Comparison of ENCODE assay signal across 11 mouse cellular contexts in genomic region chr1:184394559-184395194, GRCm38 (mm10).
A peak's percentile ranks its signal among the peaks of the same experiment; 100 is the strongest.
DNase-seq lines count a peak whose midpoint lies in the region; ATAC-seq lines count a peak whose summit lies in the region.
"Had no signal": no experiment of that assay in that cellular context is flagged by ENCODE, and none has a peak within 500 bp of the region (broad histone marks: within the 10 kb centered on the region; RNA-seq: fewer than 3 reads in every experiment).

No protein-coding gene starts in this region.

- intact Hi-C loops in gastrocnemius, postnatal 14 days (cut with DNase I; ENCODE audit: low total_unique reads): no loop called here

- peak overlapping the region; percentile 33 for H3K4me2 ChIP-seq in kidney, embryonic 15.5 days
- 0 out of 2 replicates have a peak overlapping the region, but pooled peaks have one; percentile 9 for H3K4me2 ChIP-seq in embryonic facial prominence, embryonic 13.5 days
- peak overlapping the region; percentile 38 for H3K4me2 ChIP-seq in limb, embryonic 13.5 days (replicated peaks)
- H3K4me2 ChIP-seq: lung, embryonic 15.5 days had no signal

- H3K9ac ChIP-seq in kidney, embryonic 15.5 days: no peak overlapping the region
- no peak overlapping the region for H3K9ac ChIP-seq in embryonic facial prominence, embryonic 13.5 days
- H3K9ac ChIP-seq in limb, embryonic 13.5 days: no peak overlapping the region
- H3K9ac ChIP-seq: lung, embryonic 15.5 days had no signal

- no peaks in the 10 kb centered on the region for H3K36me3 ChIP-seq in kidney, embryonic 15.5 days
- no peaks in the 10 kb centered on the region for H3K36me3 ChIP-seq in embryonic facial prominence, embryonic 13.5 days
- H3K36me3 ChIP-seq in limb, embryonic 13.5 days: no peaks in the 10 kb centered on the region
- H3K36me3 ChIP-seq: forebrain, embryonic 10.5 days; lung, embryonic 15.5 days had no signal

- no peak overlapping the region for H3K4me3 ChIP-seq in kidney, embryonic 15.5 days (replicated peaks)
- no peak overlapping the region for H3K4me3 ChIP-seq in embryonic facial prominence, embryonic 13.5 days
- H3K4me3 ChIP-seq in limb, embryonic 13.5 days: no peak overlapping the region
- H3K4me3 ChIP-seq: forebrain, embryonic 10.5 days; lung, embryonic 15.5 days had no signal

- H3K27me3 ChIP-seq in kidney, embryonic 15.5 days: no peaks in the 10 kb centered on the region
- no peaks in the 10 kb centered on the region for H3K27me3 ChIP-seq in embryonic facial prominence, embryonic 13.5 days
- peaks cover 17% of the 10 kb centered on the region for H3K27me3 ChIP-seq in limb, embryonic 13.5 days
- H3K27me3 ChIP-seq: lung, embryonic 15.5 days had no signal

- 0 out of 2 replicates have a peak, but pooled peaks cover 6% of the 10 kb centered on the region for H3K4me1 ChIP-seq in kidney, embryonic 15.5 days
- H3K4me1 ChIP-seq in embryonic facial prominence, embryonic 13.5 days: peaks cover 7% of the 10 kb centered on the region; the same call in 1 of the 2 replicates
- H3K4me1 ChIP-seq in limb, embryonic 13.5 days: peaks cover 13% of the 10 kb centered on the region; the same call in 1 of the 2 replicates
- H3K4me1 ChIP-seq: forebrain, embryonic 10.5 days; lung, embryonic 15.5 days had no signal

- WGBS in kidney, embryonic 15.5 days: 58% methylated on average over 12 of the region's 12 CpGs
- 61% methylated on average over 12 of the region's 12 CpGs for WGBS in embryonic facial prominence, embryonic 13.5 days
- WGBS in limb, embryonic 13.5 days: 38% methylated on average over 12 of the region's 12 CpGs

- no peak overlapping the region for H3K27ac ChIP-seq in kidney, embryonic 15.5 days
- H3K27ac ChIP-seq in embryonic facial prominence, embryonic 13.5 days: no peak overlapping the region
- H3K27ac ChIP-seq in limb, embryonic 13.5 days: peak overlapping the region; percentile 40; the same call in 1 of the 2 replicates
- H3K27ac ChIP-seq: forebrain, embryonic 10.5 days; lung, embryonic 15.5 days had no signal

- no peak for ATAC-seq in kidney, embryonic 15.5 days (replicated peaks; ENCODE audit: low FRiP score)
- ATAC-seq in embryonic facial prominence, embryonic 13.5 days (ENCODE audit: insufficient number of reproducible peaks, insufficient read depth, low FRiP score, low TSS enrichment, low read depth): no peak
- peak; percentile 72 for ATAC-seq in limb, embryonic 13.5 days (ENCODE audit: low FRiP score, low read depth)

- peak; percentile 28 for DNase-seq in gastrocnemius, postnatal 14 days
- no peak for DNase-seq in gastrocnemius, adult 18-20 months (ENCODE audit: low spot score)
- DNase-seq in kidney, adult 9 months: no peak
- no peak for DNase-seq in adrenal gland, adult (ENCODE audit: inconsistent age in 2 of 2, low spot score in 1 of 2)
- DNase-seq in urinary bladder, postnatal 10 days (ENCODE audit: low spot score): no peak
- DNase-seq: right cerebral cortex, postnatal 25 days had no signal

- H3K9me3 ChIP-seq in kidney, embryonic 15.5 days (replicated peaks): no peaks in the 10 kb centered on the region
- no peaks in the 10 kb centered on the region for H3K9me3 ChIP-seq in embryonic facial prominence, embryonic 13.5 days
- no peaks in the 10 kb centered on the region; the same call in 1 of the 2 replicates for H3K9me3 ChIP-seq in limb, embryonic 13.5 days
- H3K9me3 ChIP-seq: forebrain, embryonic 10.5 days; lung, embryonic 15.5 days had no signal
